Mouse (Mus musculus) E14TG2a.4 (cell line): ENCODE measurements around the gene Mgat5b.

Experiments used
- H3K27me3 ChIP-seq: 2 replicates; pipeline ENCODE4 v1.6.1; 2014; ENCODE audit warnings: low read length, control low read depth; ENCODE audit not compliant: insufficient read depth
- H3K36me3 ChIP-seq: 2 replicates; pipeline ENCODE4 v1.6.1; 2014; ENCODE audit warnings: low read length, control low read depth; ENCODE audit not compliant: insufficient read depth
- H3K4me1 ChIP-seq: replicated peaks from 2 replicates; pipeline ENCODE4 v1.6.1; 2014; ENCODE audit warnings: low read depth, low read length, control low read depth
- H3K4me3 ChIP-seq: replicated peaks from 2 replicates; pipeline ENCODE4 v1.5.1; 2014; ENCODE audit warnings: mild to moderate bottlenecking, low read length
- H3K9me3 ChIP-seq: 2 replicates; pipeline ENCODE4 v1.6.1; 2014; ENCODE audit warnings: low read length, control low read depth
- CTCF ChIP-seq: conservative IDR thresholded peaks from 2 replicates; pipeline ENCODE4 v1.5.1; 2014; ENCODE audit warnings: low read length
- NANOG ChIP-seq: IDR thresholded peaks from 2 replicates; pipeline ENCODE4 v1.6.1; 2014; ENCODE audit warnings: borderline replicate concordance, low read length, mixed read lengths
- POU5F1 ChIP-seq: IDR thresholded peaks from 2 replicates; pipeline ENCODE4 v1.6.1; 2014; ENCODE audit warnings: low read length, borderline replicate concordance

Mgat5b gene

DNA sequence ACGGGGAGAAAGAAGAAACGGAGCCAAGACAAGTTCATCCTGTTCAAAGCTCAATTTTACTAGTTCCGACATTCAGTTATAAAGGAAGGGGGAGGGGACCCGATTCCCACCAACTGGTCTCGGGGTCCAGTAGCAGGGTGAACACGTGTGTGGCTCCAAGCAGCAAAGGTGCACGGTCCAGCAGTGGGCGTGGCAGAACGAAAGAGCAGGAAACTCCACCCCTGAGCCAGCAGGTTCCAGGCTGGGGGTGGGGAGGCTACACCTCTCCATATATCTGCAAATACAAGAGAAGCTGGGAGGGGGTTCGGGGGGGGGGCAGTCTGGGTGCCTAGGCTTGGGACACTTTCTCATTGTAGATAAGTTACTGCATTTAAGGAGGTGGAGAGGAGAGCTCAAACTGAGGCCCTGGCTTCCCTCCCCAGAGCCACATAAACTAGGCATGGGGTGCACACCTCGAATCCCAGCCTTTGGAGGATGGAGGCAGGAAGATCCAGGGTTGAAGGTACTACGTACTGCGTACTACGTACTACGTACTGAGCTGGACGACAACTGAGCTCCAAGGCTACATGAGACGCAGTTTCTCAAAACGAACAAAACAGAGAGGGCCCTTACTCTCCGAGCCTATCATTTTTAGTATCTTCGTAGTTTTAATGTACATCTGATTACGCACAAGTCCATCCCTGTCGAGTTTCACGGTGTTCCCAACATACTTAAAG, 12.8 kb upstream of the Mgat5b start:
- Histone ChIP-seq H3K27me3 (no peaks in the 10 kb centered on the region), H3K4me1 (peaks cover 41% of the 10 kb centered on the region), H3K36me3 (0 out of 2 replicates have a peak, but pooled peaks cover 3% of the 10 kb centered on the region), H3K4me3 (no peak overlapping the region; the same call in 1 of the 2 replicates), H3K9me3 (peaks cover 32% of the 10 kb centered on the region)
- no peak for TF ChIP-seq POU5F1
- TF ChIP-seq CTCF: no peak
- TF ChIP-seq NANOG: no peak

DNA sequence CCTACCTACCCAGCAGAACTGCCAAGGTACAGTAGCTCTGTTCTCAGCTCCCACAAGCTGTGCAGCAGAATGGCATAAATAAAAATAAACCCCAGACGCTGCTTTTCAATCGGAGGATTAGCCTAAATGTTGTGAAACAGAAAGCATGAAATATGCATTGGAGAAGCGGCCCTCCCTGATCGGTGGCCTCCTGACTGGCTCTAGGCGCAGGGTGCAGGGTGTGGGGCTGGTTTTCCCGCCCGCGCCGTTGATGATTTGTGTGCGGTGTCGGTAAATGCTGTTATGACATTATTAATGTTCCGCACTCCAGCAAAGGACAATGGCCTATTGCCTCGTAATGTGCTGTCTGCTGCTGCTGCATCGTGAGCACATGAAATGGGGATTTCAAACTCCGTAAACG, 5.1 kb upstream of the Mgat5b start:
- Histone ChIP-seq H3K27me3 (peaks cover 26% of the 10 kb centered on the region), H3K36me3 (no peaks in the 10 kb centered on the region), H3K4me1 (peaks cover 57% of the 10 kb centered on the region), H3K4me3 (peak overlapping the region; percentile 23; the same call in 1 of the 2 replicates), H3K9me3 (no peaks in the 10 kb centered on the region)
- TF ChIP-seq CTCF (no peak), NANOG (no peak), POU5F1 (no peak)

DNA sequence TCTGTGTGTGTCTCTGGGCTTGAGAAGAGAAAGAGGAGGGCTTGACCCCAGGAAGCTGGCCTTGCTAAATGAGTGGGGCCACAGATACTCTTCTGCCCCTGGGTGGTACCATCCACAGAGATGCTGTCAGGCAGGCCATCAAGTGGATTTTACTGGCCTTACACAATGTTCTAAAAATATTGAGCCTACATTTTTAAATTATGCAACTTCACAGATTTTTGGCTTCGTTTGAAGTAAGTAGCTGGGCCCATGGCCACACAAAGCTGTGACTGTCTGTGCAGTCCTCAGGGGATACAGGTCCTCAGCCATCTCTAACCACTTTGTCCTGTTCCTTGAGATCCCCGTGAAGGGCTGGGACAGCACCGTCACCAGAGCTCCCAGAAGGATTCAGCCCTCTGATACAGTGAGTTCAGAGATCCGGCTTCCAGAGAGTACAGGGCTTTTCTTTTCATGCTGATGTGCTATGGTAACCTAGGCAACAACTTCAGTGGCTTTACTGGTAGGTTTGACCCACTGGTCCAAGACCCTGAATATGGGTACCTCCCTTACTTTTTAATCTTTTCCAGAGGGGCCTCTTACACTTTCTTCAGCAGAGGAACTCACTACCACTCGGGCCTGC, 4.3 kb upstream of the Mgat5b start:
- H3K36me3 ChIP-seq: no peaks in the 10 kb centered on the region
- H3K4me1 ChIP-seq: peaks cover 58% of the 10 kb centered on the region
- H3K4me3 ChIP-seq: 0 out of 2 replicates have a peak overlapping the region, but pooled peaks have one; percentile 8
- peaks cover 28% of the 10 kb centered on the region for H3K27me3 ChIP-seq
- TF ChIP-seq CTCF (no peak), NANOG (no peak), POU5F1 (no peak)
- H3K9me3 ChIP-seq: no peaks in the 10 kb centered on the region

DNA sequence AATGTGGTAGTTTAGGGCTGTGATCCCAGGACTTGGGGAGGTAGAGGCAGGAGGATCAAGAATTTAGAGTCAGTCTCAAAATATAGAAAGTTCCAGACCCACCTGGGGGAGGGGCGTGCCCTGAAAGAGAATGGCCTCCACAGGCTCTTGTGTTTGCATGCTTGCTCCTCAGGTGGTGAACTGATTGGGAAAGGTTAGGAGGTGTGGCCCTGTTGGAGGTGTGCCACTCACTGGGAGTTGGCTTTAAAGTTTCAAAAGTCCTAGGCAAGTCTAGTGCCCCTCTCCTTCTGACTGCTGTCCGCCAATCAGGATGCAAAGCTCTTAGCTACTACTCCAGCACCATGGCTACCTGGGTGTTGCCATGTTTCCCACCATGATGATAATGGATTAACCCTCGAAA, 3.4 kb upstream of the Mgat5b start:
- Histone ChIP-seq H3K9me3 (no peaks in the 10 kb centered on the region), H3K4me3 (0 out of 2 replicates have a peak overlapping the region, but pooled peaks have one; percentile 8), H3K36me3 (no peaks in the 10 kb centered on the region), H3K4me1 (peaks cover 66% of the 10 kb centered on the region), H3K27me3 (peaks cover 35% of the 10 kb centered on the region)
- TF ChIP-seq NANOG: no peak
- TF ChIP-seq POU5F1: no peak
- TF ChIP-seq CTCF: no peak

DNA sequence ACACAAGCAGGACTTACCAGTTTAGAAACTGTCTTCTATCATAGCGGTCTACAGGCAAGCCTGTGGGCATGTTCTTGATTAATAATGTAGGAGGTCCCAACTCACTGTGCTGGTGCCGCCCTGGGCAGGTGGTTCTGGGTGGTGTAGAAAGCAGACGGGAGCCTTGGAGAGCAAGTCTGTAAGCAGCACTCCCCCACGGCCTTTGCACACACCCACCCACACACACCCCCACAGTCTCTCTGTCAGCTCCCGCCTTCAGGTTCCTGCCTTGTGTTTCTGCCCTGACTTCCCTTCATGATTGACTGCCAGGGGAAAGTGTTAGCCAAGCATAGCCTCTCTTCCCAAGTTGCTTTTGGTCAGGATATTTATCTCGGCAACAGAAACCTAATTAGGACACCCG, 1.3 kb upstream of the Mgat5b start:
- H3K9me3 ChIP-seq: no peaks in the 10 kb centered on the region
- TF ChIP-seq POU5F1 (no peak), NANOG (no peak), CTCF (no peak)
- H3K4me1 ChIP-seq: peaks cover 83% of the 10 kb centered on the region
- no peaks in the 10 kb centered on the region for H3K36me3 ChIP-seq
- peak overlapping the region; percentile 85 for H3K4me3 ChIP-seq
- peaks cover 45% of the 10 kb centered on the region for H3K27me3 ChIP-seq

DNA sequence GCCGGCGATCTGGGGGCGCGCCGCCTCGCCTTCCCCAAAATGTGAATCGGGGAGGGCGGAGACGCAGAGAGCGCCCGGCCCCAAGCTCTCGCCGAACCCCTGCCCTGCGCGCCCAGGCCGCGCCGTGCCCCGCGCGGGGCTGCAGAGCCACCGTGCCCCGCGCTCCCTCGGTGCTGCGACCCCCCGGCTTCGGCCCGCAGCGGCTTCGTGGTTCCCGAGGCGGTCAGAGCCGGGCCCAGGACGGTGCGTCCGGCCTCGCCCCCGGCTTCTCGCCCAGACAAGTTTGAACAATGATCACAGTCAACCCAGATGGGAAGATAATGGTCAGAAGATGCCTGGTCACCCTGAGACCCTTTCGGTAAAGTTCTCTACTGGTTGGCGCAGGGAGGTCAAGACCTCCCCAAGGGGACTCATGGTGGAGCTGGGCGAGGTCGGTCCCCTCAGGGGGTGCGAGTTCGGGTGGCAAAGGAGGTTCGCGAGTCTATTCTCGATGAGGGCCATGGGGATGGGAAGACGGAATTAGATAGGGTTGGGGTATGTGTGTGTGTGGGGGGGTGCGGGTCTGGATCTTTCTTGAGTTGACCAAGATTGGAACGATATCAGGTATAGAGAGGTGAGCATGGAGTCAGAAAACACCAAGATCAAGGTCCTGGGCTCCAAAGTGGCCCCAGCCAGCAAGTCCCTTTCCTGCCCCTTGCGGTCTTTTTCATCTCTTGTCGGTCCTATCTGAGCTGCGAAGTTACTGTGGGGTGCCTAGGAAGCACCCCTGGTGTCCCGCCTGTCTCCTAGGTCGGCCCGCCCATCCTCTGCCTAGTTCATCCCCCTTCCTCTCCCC, 740 bp downstream of the Mgat5b start:
- TF ChIP-seq POU5F1: no peak
- no peak for TF ChIP-seq NANOG
- no peak for TF ChIP-seq CTCF
- no peaks in the 10 kb centered on the region for H3K9me3 ChIP-seq
- peaks cover 76% of the 10 kb centered on the region for H3K4me1 ChIP-seq
- peak overlapping the region; percentile 85 for H3K4me3 ChIP-seq
- peaks cover 54% of the 10 kb centered on the region for H3K27me3 ChIP-seq
- H3K36me3 ChIP-seq: peaks cover 14% of the 10 kb centered on the region

DNA sequence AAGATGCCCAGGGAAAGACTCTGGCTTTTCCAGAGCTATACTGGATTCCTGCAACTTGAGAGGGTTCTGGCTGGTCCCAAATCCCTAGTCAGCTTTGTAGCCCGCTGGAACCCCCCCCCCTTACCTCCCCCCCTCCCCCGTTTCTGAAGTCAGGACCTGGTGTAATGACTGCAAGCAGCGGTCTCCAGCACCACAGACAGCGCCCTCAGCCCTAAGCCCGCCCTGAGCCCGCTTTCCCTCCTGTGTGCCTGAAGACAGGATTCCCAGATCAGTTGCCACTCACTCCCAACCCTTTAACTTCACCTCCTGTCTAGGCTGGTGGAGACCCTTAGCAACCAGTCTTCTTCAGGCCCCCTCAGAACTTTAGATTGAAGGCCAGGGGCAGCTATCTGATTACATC, 2.1 kb downstream of the Mgat5b start:
- H3K27me3 ChIP-seq: peaks cover 56% of the 10 kb centered on the region
- peaks cover 28% of the 10 kb centered on the region for H3K36me3 ChIP-seq
- no peaks in the 10 kb centered on the region for H3K9me3 ChIP-seq
- H3K4me3 ChIP-seq: no peak overlapping the region
- H3K4me1 ChIP-seq: peaks cover 66% of the 10 kb centered on the region
- TF ChIP-seq CTCF: no peak
- TF ChIP-seq NANOG: no peak
- TF ChIP-seq POU5F1: no peak

DNA sequence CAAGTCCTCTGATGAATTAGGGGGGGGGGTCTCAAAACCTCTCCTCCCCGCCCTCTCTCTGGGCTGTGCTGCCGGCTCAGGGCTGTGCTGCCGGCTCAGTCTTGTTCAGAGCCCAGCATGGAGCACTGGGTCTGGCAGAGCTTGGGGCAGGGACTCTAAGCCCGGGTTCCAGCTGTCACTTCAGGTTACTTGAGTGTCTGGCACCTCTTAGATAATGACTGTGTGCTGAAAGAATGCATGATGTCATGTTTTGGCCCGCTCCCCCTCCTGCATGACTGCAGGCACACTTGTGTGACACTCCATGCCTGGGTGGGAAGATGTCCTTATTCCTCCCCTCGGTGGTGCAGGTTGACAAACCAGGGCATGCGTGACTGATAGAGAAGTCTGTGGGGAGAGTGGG, 3.4 kb downstream of the Mgat5b start:
- Histone ChIP-seq H3K36me3 (peaks cover 38% of the 10 kb centered on the region), H3K9me3 (no peaks in the 10 kb centered on the region), H3K27me3 (peaks cover 48% of the 10 kb centered on the region), H3K4me1 (peaks cover 54% of the 10 kb centered on the region), H3K4me3 (no peak overlapping the region)
- TF ChIP-seq CTCF: no peak
- no peak for TF ChIP-seq NANOG
- TF ChIP-seq POU5F1: no peak
